In the genomic region with DNA sequence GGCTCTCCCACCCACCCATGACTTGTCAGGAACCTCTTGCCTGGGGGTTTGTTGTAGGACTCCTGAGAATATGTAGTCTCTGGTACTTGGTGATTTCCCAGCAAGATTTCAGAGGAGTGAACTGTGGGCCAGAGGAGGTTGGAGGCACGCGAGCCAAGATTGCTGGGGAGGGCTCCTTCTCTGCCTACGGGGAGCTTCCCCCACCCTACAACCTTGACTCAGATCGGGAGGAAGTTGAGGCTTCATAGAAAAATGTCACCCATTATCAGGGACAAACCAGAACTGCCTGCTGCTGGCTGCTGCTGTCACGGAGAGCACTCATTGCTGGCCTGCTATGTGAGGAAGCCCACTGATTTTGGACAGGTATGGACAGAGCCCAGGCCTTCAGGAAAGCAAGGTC, we compare ENCODE assay signal across 20 mouse cellular contexts. TPM values are rescaled to one million over a fixed set of nuclear protein-coding genes. Genes with fewer than 3 reads are reported as not detected.
DNase-seq lines count a peak whose midpoint lies in the region; ATAC-seq lines count a peak whose summit lies in the region.
"Had no signal": no experiment of that assay in that cellular context is flagged by ENCODE, and none has a peak within 500 bp of the region (broad histone marks: within the 10 kb centered on the region; RNA-seq: fewer than 3 reads in every experiment).

No protein-coding gene starts in this region.

- H3K36me3 ChIP-seq in heart, embryonic 15.5 days: no peaks in the 10 kb centered on the region
- H3K36me3 ChIP-seq in midbrain, embryonic 15.5 days (replicated peaks): no peaks in the 10 kb centered on the region
- H3K36me3 ChIP-seq: embryonic facial prominence, embryonic 10.5 days; intestine, embryonic 15.5 days; midbrain, embryonic 12.5 days had no signal

- ATAC-seq in heart, embryonic 15.5 days (replicated peaks; ENCODE audit: insufficient number of reproducible peaks, insufficient read depth, low FRiP score, low read depth): peak; percentile 10; the same call in 1 of the 2 replicates
- peak; percentile 11 for ATAC-seq in activated CD4-positive, CD25-positive, alpha-beta regulatory T cell, adult 4 months
- ATAC-seq in midbrain, embryonic 15.5 days (replicated peaks): no peak
- ATAC-seq: intestine, embryonic 15.5 days had no signal

- no peak overlapping the region for H3K4me2 ChIP-seq in heart, embryonic 15.5 days
- no peak overlapping the region for H3K4me2 ChIP-seq in midbrain, embryonic 15.5 days
- H3K4me2 ChIP-seq: intestine, embryonic 15.5 days; midbrain, embryonic 12.5 days had no signal

- no peaks in the 10 kb centered on the region for H3K9me3 ChIP-seq in heart, embryonic 15.5 days (replicated peaks)
- H3K9me3 ChIP-seq in midbrain, embryonic 15.5 days: no peaks in the 10 kb centered on the region
- H3K9me3 ChIP-seq: embryonic facial prominence, embryonic 10.5 days; intestine, embryonic 15.5 days; midbrain, embryonic 12.5 days had no signal

- peak overlapping the region; percentile 32 for H3K27ac ChIP-seq in heart, embryonic 15.5 days
- H3K27ac ChIP-seq in midbrain, embryonic 15.5 days: no peak overlapping the region
- H3K27ac ChIP-seq: embryonic facial prominence, embryonic 10.5 days; intestine, embryonic 15.5 days; kidney, postnatal 0 days; midbrain, embryonic 12.5 days had no signal

- H3K4me3 ChIP-seq in heart, embryonic 15.5 days: no peak overlapping the region
- no peak overlapping the region for H3K4me3 ChIP-seq in midbrain, embryonic 15.5 days
- H3K4me3 ChIP-seq: embryonic facial prominence, embryonic 10.5 days; erythroblast, embryonic 14.5 days; intestine, embryonic 15.5 days; midbrain, embryonic 12.5 days; myocyte had no signal

- WGBS in heart, embryonic 15.5 days: 52% methylated on average over 5 of the region's 5 CpGs
- 75% methylated on average over 5 of the region's 5 CpGs for WGBS in midbrain, embryonic 15.5 days

- H3K27me3 ChIP-seq in heart, embryonic 15.5 days: no peaks in the 10 kb centered on the region
- H3K27me3 ChIP-seq in midbrain, embryonic 15.5 days (replicated peaks): no peaks in the 10 kb centered on the region
- H3K27me3 ChIP-seq: intestine, embryonic 15.5 days; midbrain, embryonic 12.5 days had no signal

- DNase-seq in heart, adult 18-20 months: no peak
- DNase-seq in thymus, postnatal 14 days: peak; percentile 35
- DNase-seq in thymus, adult 18-20 months: no peak
- DNase-seq in T-cell, adult 2 months (ENCODE audit: low spot score): no peak
- DNase-seq: cerebellum, postnatal 10 days; gastrocnemius, postnatal 25 days; lung, postnatal 36 days had no signal

- peaks cover 55% of the 10 kb centered on the region for H3K4me1 ChIP-seq in heart, embryonic 15.5 days (replicated peaks)
- H3K4me1 ChIP-seq in midbrain, embryonic 15.5 days: peaks cover 9% of the 10 kb centered on the region; the same call in 1 of the 2 replicates
- H3K4me1 ChIP-seq: midbrain, embryonic 12.5 days had no signal

- H3K9ac ChIP-seq in heart, embryonic 15.5 days: no peak overlapping the region
- no peak overlapping the region for H3K9ac ChIP-seq in midbrain, embryonic 15.5 days
- H3K9ac ChIP-seq: intestine, embryonic 15.5 days; midbrain, embryonic 12.5 days had no signal

RNA-seq across cellular contexts. Expression of gene Gpr55, which starts 3.5 kb away (rescaled TPM):
- polyA plus RNA-seq in heart, embryonic 15.5 days (2015; fragmentation: Nextera tagmentation; extraction: Ambion mirVana): 0.06 and 0.08 TPM in 2 replicates
- under 1 TPM in 1 of 2 experiments, not detected in 1; 0.10 TPM for total RNA-seq in heart, adult 18-20 months (2021)
- polyA plus RNA-seq in activated CD4-positive, CD25-positive, alpha-beta regulatory T cell, adult 4 months (2017; shearing (Covaris generic)): 1 to 10 TPM; 1.9 to 6.8 TPM
- 0.15 and 0.17 TPM in 2 replicates for polyA plus RNA-seq in midbrain, embryonic 15.5 days (2015; fragmentation: Nextera tagmentation; extraction: Ambion mirVana)
- total RNA-seq: gastrocnemius, postnatal 25 days; heart, postnatal 25 days had no signal
- polyA plus RNA-seq: embryonic facial prominence, embryonic 10.5 days; erythroblast, embryonic 14.5 days; myocyte had no signal

RNA-seq across cellular contexts. Expression of gene 4933407L21Rik, which starts 29.0 kb away (rescaled TPM):
- polyA plus RNA-seq in heart, embryonic 15.5 days (2015; fragmentation: Nextera tagmentation; extraction: Ambion mirVana): 0.04 and 0.18 TPM in 2 replicates
- total RNA-seq in heart, adult 18-20 months (2021): not detected
- polyA plus RNA-seq in activated CD4-positive, CD25-positive, alpha-beta regulatory T cell, adult 4 months (2017; shearing (Covaris generic)): 1 to 10 TPM in 1 of 2 experiments, under 1 TPM in 1; 0.51 to 1.5 TPM
- polyA plus RNA-seq in midbrain, embryonic 15.5 days (2015; fragmentation: Nextera tagmentation; extraction: Ambion mirVana): 8.9 and 11.0 TPM in 2 replicates
- total RNA-seq: adrenal gland, postnatal 36 days; gastrocnemius, postnatal 25 days; heart, postnatal 25 days had no signal
- polyA plus RNA-seq: erythroblast, embryonic 14.5 days; liver, embryonic 16.5 days; myocyte had no signal

RNA-seq across cellular contexts. Expression of gene Spata3, which starts 59.3 kb away (rescaled TPM):
- polyA plus RNA-seq in heart, embryonic 15.5 days (2015; fragmentation: Nextera tagmentation; extraction: Ambion mirVana): not detected in 2 replicates
- not detected for total RNA-seq in heart, adult 18-20 months (2021)
- polyA plus RNA-seq in activated CD4-positive, CD25-positive, alpha-beta regulatory T cell, adult 4 months (2017; shearing (Covaris generic)): under 1 TPM in 1 of 2 experiments, not detected in 1; 0.49 TPM
- 0.35 and 0.52 TPM in 2 replicates for polyA plus RNA-seq in midbrain, embryonic 15.5 days (2015; fragmentation: Nextera tagmentation; extraction: Ambion mirVana)
- total RNA-seq: adrenal gland, postnatal 36 days; gastrocnemius, postnatal 25 days; heart, postnatal 25 days had no signal
- polyA plus RNA-seq: embryonic facial prominence, embryonic 10.5 days; erythroblast, embryonic 14.5 days; intestine, embryonic 15.5 days; limb, embryonic 14.5 days; myocyte had no signal
